Mouse (Mus musculus): ENCODE measurements around the gene Rasal1. TPM values are rescaled to one million over a fixed set of nuclear protein-coding genes. Genes with fewer than 3 reads are reported as not detected.

The Rasal1 gene
- 0.54 TPM in 1 of 2 replicates, not detected in the other for polyA plus RNA-seq (2014; fragmentation: Nextera tagmentation; extraction: Ambion mirVana)

DNA sequence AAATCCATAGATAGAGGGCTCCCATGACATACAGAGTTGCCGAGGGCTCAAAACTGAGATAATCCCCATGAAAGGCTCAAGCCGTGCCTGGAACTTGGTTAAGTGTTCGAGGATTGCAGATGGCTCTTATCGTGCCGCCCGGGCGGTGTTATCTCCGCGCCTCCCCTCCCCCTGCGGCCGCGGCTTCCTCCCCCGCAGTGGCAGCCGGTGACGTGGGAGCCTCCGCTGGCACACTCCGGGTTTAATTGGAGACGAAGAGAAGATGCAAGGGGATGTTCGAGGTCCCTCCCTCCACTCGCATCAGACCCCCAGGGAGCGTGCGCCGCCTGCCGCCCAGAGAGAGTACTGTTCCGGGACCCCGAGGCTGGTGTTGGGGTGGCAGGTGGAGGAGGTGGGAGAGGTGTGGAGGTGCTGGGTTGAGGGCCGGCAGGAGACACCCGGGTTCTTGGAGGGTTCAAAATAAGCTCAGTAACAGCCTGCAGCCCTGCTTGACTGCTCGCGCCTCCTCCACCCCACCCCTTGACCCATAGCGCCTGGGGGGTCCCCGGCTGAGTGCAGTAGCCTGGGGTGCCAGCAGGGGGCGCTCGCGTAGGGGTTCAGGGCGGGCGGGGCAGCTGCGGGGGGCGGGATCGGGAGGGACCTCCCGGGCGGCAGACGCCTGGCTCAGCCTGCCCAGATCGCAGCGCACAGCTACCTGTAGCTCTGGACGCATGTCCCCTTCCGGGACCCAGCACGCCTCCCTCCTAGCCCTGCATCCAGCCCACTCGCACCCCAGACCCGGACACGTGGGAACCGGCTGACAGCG is at the start of gene Rasal1:
Gene Rasal1, plus strand, starts transcription at position 244 of the 805 bp plus-strand sequence.
- 1% methylated on average over 53 of the region's 53 CpGs for WGBS
- Histone ChIP-seq H3K9ac (ENCODE audit: low read length) (peak within 1 kb of the TSS; percentile 44), H3K4me3 (ENCODE audit: control insufficient read depth in 1 of 2, insufficient read depth in 1 of 2, low read depth in 1 of 2, low read length in 2 of 2) (peak within 1 kb of the TSS; percentile 32 to 34), H3K9me3 (ENCODE audit: control insufficient read depth, low read length) (no peaks in the 10 kb centered on the region), H3K4me1 (ENCODE audit: control insufficient read depth in 2 of 2, insufficient read depth in 2 of 2, low read length in 2 of 2) (peaks cover 8 to 18% of the 10 kb centered on the region in 2 experiments), H3K36me3 (ENCODE audit: control insufficient read depth, insufficient read depth, low read length) (no peaks in the 10 kb centered on the region), H3K4me2 (ENCODE audit: low read length) (peak within 1 kb of the TSS; percentile 69), H3K27me3 (ENCODE audit: control insufficient read depth, insufficient read depth, low read length) (peaks cover 42% of the 10 kb centered on the region), H3K27ac (replicated peaks in 1 of 2; ENCODE audit: control insufficient read depth in 1 of 2, insufficient read depth in 1 of 2, low read depth in 2 of 2, low read length in 2 of 2) (no peak within 1 kb of the TSS)
- 0 out of 2 replicates have a peak, but pooled peaks have one; percentile 19 for ATAC-seq (ENCODE audit: insufficient number of reproducible peaks, insufficient read depth, low FRiP score, low read depth)

DNA sequence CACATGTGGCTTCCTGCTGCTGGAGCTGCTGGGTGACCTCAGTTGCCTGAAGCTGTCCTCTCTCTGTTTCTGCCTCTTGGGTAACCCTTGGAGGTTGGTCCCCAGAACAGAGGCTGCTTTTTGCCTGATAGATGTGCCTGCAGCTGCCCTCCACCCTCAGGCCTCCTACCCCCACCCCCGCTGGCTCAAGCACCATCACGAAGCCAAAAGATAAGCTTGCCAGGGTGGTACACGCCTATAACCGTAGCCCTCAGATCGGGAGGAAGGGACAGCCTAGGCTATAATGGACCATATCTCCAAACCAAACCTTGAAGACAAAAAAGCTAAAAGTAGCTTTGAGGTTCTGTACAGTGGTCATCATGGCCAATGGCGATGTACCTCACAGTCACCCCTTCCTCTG is 49.0 kb upstream of the Rasal1 start:
- Histone ChIP-seq H3K27ac (replicated peaks in 1 of 2; ENCODE audit: control insufficient read depth in 1 of 2, insufficient read depth in 1 of 2, low read depth in 2 of 2, low read length in 2 of 2) (no peak overlapping the region), H3K9ac (ENCODE audit: low read length) (no peak overlapping the region; the same call in 1 of the 2 replicates), H3K4me1 (ENCODE audit: control insufficient read depth in 2 of 2, insufficient read depth in 2 of 2, low read length in 2 of 2) (peaks cover 14 to 15% of the 10 kb centered on the region in 2 experiments), H3K27me3 (ENCODE audit: control insufficient read depth, insufficient read depth, low read length) (peaks cover 12% of the 10 kb centered on the region; the same call in 1 of the 2 replicates), H3K4me3 (ENCODE audit: control insufficient read depth in 1 of 2, insufficient read depth in 1 of 2, low read depth in 1 of 2, low read length in 2 of 2) (no peak overlapping the region), H3K4me2 (ENCODE audit: low read length) (no peak overlapping the region), H3K9me3 (ENCODE audit: control insufficient read depth, low read length) (no peaks in the 10 kb centered on the region), H3K36me3 (ENCODE audit: control insufficient read depth, insufficient read depth, low read length) (no peaks in the 10 kb centered on the region)
- no peak for ATAC-seq (ENCODE audit: insufficient number of reproducible peaks, insufficient read depth, low FRiP score, low read depth)
- WGBS, result 67% methylated on average over 6 of the region's 6 CpGs

- 22% methylated on average over 11 of the region's 11 CpGs for WGBS
- Histone ChIP-seq H3K27ac (replicated peaks in 1 of 2; ENCODE audit: control insufficient read depth in 1 of 2, insufficient read depth in 1 of 2, low read depth in 2 of 2, low read length in 2 of 2) (no peak overlapping the region; a peak in 1 of 4 replicates), H3K36me3 (ENCODE audit: control insufficient read depth, insufficient read depth, low read length) (no peaks in the 10 kb centered on the region), H3K4me2 (ENCODE audit: low read length) (no peak overlapping the region), H3K9me3 (ENCODE audit: control insufficient read depth, low read length) (no peaks in the 10 kb centered on the region), H3K9ac (ENCODE audit: low read length) (no peak overlapping the region), H3K4me3 (ENCODE audit: control insufficient read depth in 1 of 2, insufficient read depth in 1 of 2, low read depth in 1 of 2, low read length in 2 of 2) (no peak overlapping the region), H3K4me1 (ENCODE audit: control insufficient read depth in 2 of 2, insufficient read depth in 2 of 2, low read length in 2 of 2) (peaks cover 18 to 21% of the 10 kb centered on the region in 2 experiments), H3K27me3 (ENCODE audit: control insufficient read depth, insufficient read depth, low read length) (peaks cover 8% of the 10 kb centered on the region; the same call in 1 of the 2 replicates)
- ATAC-seq (ENCODE audit: insufficient number of reproducible peaks, insufficient read depth, low FRiP score, low read depth), result no peak
These were observed 47.5 kb upstream of the Rasal1 start for GRCm38 (mm10) chr5:120600946-120601668.

DNA sequence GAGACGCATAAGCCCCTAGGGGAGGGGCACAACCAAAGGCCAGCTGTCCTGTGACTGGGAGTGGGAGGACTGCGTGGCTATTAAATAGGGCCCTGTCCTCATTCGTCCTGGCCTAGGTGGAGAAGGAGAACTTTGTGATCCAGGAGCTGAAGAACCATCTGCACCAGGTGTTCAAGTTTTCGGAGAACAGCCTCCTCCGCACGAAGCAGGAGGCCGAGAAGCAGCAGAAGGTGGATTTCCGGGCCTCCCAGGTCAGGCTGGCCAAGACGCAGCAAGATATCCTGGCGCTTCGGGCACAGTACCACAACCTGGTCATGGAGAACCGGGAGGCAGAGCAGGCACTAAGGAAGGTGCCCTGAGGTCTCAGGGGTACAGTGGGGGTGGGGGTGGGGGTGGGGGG is 46.4 kb upstream of the Rasal1 start:
- H3K4me2 ChIP-seq (ENCODE audit: low read length), result no peak overlapping the region
- no peak overlapping the region for H3K27ac ChIP-seq (replicated peaks in 1 of 2; ENCODE audit: control insufficient read depth in 1 of 2, insufficient read depth in 1 of 2, low read depth in 2 of 2, low read length in 2 of 2)
- H3K4me3 ChIP-seq (ENCODE audit: control insufficient read depth in 1 of 2, insufficient read depth in 1 of 2, low read depth in 1 of 2, low read length in 2 of 2), result no peak overlapping the region
- peaks cover 18 to 21% of the 10 kb centered on the region in 2 experiments for H3K4me1 ChIP-seq (ENCODE audit: control insufficient read depth in 2 of 2, insufficient read depth in 2 of 2, low read length in 2 of 2)
- no peaks in the 10 kb centered on the region for H3K36me3 ChIP-seq (ENCODE audit: control insufficient read depth, insufficient read depth, low read length)
- 92% methylated on average over 12 of the region's 12 CpGs for WGBS
- H3K9ac ChIP-seq (ENCODE audit: low read length), result no peak overlapping the region
- 0 out of 2 replicates have a peak, but pooled peaks cover 6% of the 10 kb centered on the region for H3K27me3 ChIP-seq (ENCODE audit: control insufficient read depth, insufficient read depth, low read length)
- no peak for ATAC-seq (ENCODE audit: insufficient number of reproducible peaks, insufficient read depth, low FRiP score, low read depth)
- no peaks in the 10 kb centered on the region for H3K9me3 ChIP-seq (ENCODE audit: control insufficient read depth, low read length)

DNA sequence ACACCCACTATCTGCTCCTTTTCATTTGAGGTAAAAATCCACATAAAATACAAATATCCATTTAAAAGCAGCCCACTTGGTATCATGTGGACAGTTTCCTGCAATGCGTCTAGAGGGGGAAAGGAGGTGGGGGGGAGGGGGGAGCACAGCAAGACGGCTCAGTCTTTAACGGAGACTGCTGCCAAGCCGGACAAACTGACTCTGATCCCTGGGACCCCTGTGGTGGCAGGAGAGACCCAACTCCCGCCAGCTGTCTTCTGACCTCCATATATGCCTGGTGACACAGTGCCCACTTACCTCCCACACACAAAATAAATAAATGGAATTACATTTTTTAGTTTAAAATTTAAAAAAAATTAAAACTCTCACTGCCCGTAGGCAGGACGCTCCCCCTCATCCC is 45.1 kb upstream of the Rasal1 start:
- Histone ChIP-seq H3K9me3 (ENCODE audit: control insufficient read depth, low read length) (no peaks in the 10 kb centered on the region), H3K27me3 (ENCODE audit: control insufficient read depth, insufficient read depth, low read length) (0 out of 2 replicates have a peak, but pooled peaks cover 6% of the 10 kb centered on the region), H3K27ac (replicated peaks in 1 of 2; ENCODE audit: control insufficient read depth in 1 of 2, insufficient read depth in 1 of 2, low read depth in 2 of 2, low read length in 2 of 2) (no peak overlapping the region), H3K36me3 (ENCODE audit: control insufficient read depth, insufficient read depth, low read length) (0 out of 2 replicates have a peak, but pooled peaks cover 5% of the 10 kb centered on the region), H3K9ac (ENCODE audit: low read length) (no peak overlapping the region), H3K4me2 (ENCODE audit: low read length) (no peak overlapping the region), H3K4me1 (ENCODE audit: control insufficient read depth in 2 of 2, insufficient read depth in 2 of 2, low read length in 2 of 2) (peaks cover 18 to 21% of the 10 kb centered on the region in 2 experiments), H3K4me3 (ENCODE audit: control insufficient read depth in 1 of 2, insufficient read depth in 1 of 2, low read depth in 1 of 2, low read length in 2 of 2) (no peak overlapping the region)
- 57% methylated on average over 7 of the region's 7 CpGs for WGBS
- ATAC-seq (ENCODE audit: insufficient number of reproducible peaks, insufficient read depth, low FRiP score, low read depth), result no peak

- H3K36me3 ChIP-seq (ENCODE audit: control insufficient read depth, insufficient read depth, low read length), result 0 out of 2 replicates have a peak, but pooled peaks cover 11% of the 10 kb centered on the region
- peak overlapping the region; percentile 68 for H3K4me2 ChIP-seq (ENCODE audit: low read length)
- H3K27ac ChIP-seq (replicated peaks in 1 of 2; ENCODE audit: control insufficient read depth in 1 of 2, insufficient read depth in 1 of 2, low read depth in 2 of 2, low read length in 2 of 2), result no peak overlapping the region
- 1% methylated on average over 6 of the region's 6 CpGs for WGBS
- H3K9ac ChIP-seq (ENCODE audit: low read length), result 0 out of 2 replicates have a peak overlapping the region, but pooled peaks have one; percentile 27
- H3K4me1 ChIP-seq (ENCODE audit: control insufficient read depth in 2 of 2, insufficient read depth in 2 of 2, low read length in 2 of 2), result peaks cover 18 to 21% of the 10 kb centered on the region in 2 experiments
- H3K9me3 ChIP-seq (ENCODE audit: control insufficient read depth, low read length), result no peaks in the 10 kb centered on the region
- 0 out of 2 replicates have a peak, but pooled peaks cover 4% of the 10 kb centered on the region for H3K27me3 ChIP-seq (ENCODE audit: control insufficient read depth, insufficient read depth, low read length)
- ATAC-seq (ENCODE audit: insufficient number of reproducible peaks, insufficient read depth, low FRiP score, low read depth), result no peak
- H3K4me3 ChIP-seq (ENCODE audit: control insufficient read depth in 1 of 2, insufficient read depth in 1 of 2, low read depth in 1 of 2, low read length in 2 of 2), result peak overlapping the region in 1 of 2 experiments; percentile 32; a peak in 2 of 4 replicates
These were observed 43.8 kb upstream of the Rasal1 start for GRCm38 (mm10) chr5:120604839-120605238.

DNA sequence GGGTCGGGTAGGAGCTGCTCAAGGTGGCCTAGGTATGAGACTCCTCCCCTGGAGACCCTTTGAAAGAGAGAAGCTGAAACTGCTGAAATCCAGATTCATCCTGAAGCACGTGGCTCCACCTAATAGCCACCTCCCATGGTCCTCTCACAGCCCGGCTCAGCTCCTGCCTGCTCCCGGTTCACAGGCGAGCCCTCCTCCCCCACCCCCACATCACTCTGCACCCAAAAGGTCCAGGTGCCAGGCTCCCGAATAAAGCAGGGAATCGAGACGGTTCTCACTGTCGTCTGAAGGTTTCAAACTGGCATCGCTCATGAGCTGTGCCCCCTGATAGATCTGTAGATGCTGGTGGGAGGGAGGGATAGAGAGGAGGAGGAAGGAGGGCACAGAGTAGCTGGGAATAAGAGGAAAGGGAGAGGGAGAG is 43.4 kb upstream of the Rasal1 start:
- Histone ChIP-seq H3K4me3 (ENCODE audit: control insufficient read depth in 1 of 2, insufficient read depth in 1 of 2, low read depth in 1 of 2, low read length in 2 of 2) (peak overlapping the region; percentile 30 to 32), H3K4me1 (ENCODE audit: control insufficient read depth in 2 of 2, insufficient read depth in 2 of 2, low read length in 2 of 2) (peaks cover 17 to 19% of the 10 kb centered on the region in 2 experiments), H3K4me2 (ENCODE audit: low read length) (peak overlapping the region; percentile 68), H3K36me3 (ENCODE audit: control insufficient read depth, insufficient read depth, low read length) (0 out of 2 replicates have a peak, but pooled peaks cover 12% of the 10 kb centered on the region), H3K27me3 (ENCODE audit: control insufficient read depth, insufficient read depth, low read length) (no peaks in the 10 kb centered on the region), H3K9ac (ENCODE audit: low read length) (0 out of 2 replicates have a peak overlapping the region, but pooled peaks have one; percentile 27), H3K27ac (replicated peaks in 1 of 2; ENCODE audit: control insufficient read depth in 1 of 2, insufficient read depth in 1 of 2, low read depth in 2 of 2, low read length in 2 of 2) (no peak overlapping the region), H3K9me3 (ENCODE audit: control insufficient read depth, low read length) (no peaks in the 10 kb centered on the region)
- WGBS, result 3% methylated on average over 10 of the region's 10 CpGs
- ATAC-seq (ENCODE audit: insufficient number of reproducible peaks, insufficient read depth, low FRiP score, low read depth), result no peak
